Mouse (Mus musculus): ENCODE results near the gene Jchain.

DNA sequence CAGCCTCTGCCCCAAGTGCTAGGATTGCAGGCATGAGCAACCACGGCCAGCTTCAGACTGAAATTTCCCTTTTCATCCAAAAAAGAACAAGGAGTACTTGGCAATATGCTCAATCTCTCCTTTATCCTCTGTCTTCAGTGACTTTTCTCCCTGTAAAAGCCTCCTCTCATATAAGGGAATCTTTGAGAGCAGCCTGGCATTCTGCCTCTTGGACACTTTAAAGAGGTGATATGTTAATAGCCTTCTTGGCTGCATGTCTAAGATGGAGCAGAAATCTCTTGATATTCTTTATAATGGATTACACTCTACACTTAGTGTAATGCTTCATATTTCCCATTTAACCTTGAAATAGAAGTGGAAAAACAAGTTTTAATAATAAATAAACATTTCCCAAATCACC is 3.2 kb upstream of the Jchain start:
- TF ChIP-seq CTCF (IDR thresholded peaks at IDR 0.05; ENCODE audit: insufficient read depth, low read depth, low read length) (no peak), POLR2A (IDR thresholded peaks at IDR 0.05; ENCODE audit: insufficient read depth, low read depth, low read length) (no peak)

All from olfactory bulb, adult 2 months (tissue).